Mouse (Mus musculus): ENCODE measurements around the gene Mov10. TPM values are rescaled to one million over a fixed set of nuclear protein-coding genes. Genes with fewer than 3 reads are reported as not detected.
A peak's percentile ranks its signal among the peaks of the same experiment; 100 is the strongest.
"Not testable (repeated sequence)": the region's sequence is repeated elsewhere in the genome, so short reads cannot be mapped to it uniquely, and the experiment has no call there.

Mov10 gene
- total RNA-seq, 2 experiments from 2014 or later = 3.0 to 4.8 TPM

GRCm38 (mm10) chr3:104813227-104813626, 5.1 kb downstream of the Mov10 start:
- DNase-seq; intact Hi-C loops (cut with DNase I; ENCODE audit: low total_unique reads): not testable (repeated sequence)

- no peak for DNase-seq
- intact Hi-C loops (cut with DNase I; ENCODE audit: low total_unique reads) = no loop called here
Observed at GRCm38 (mm10) chr3:104812254-104812653, 6.1 kb downstream of the Mov10 start.

- no peak for DNase-seq
- intact Hi-C loops (cut with DNase I; ENCODE audit: low total_unique reads) = no loop called here
Observed at GRCm38 (mm10) chr3:104811752-104812151, 6.6 kb downstream of the Mov10 start.

GRCm38 (mm10) chr3:104805539-104805938, 12.8 kb downstream of the Mov10 start:
- no peak for DNase-seq
- intact Hi-C loops (cut with DNase I; ENCODE audit: low total_unique reads) = no loop called here

GRCm38 (mm10) chr3:104804312-104804711, 14.1 kb downstream of the Mov10 start:
- intact Hi-C loops (cut with DNase I; ENCODE audit: low total_unique reads) = no loop called here
- DNase-seq = no peak

GRCm38 (mm10) chr3:104801481-104801880, 16.9 kb downstream of the Mov10 start:
- no peak for DNase-seq
- intact Hi-C loops (cut with DNase I; ENCODE audit: low total_unique reads) = no loop called here

- no peak for DNase-seq
- intact Hi-C loops (cut with DNase I; ENCODE audit: low total_unique reads) = no loop called here
Observed at GRCm38 (mm10) chr3:104800681-104801080, 17.7 kb downstream of the Mov10 start.

GRCm38 (mm10) chr3:104796430-104797082, 21.8 kb downstream of the Mov10 start:
- no peak for DNase-seq
- intact Hi-C loops (cut with DNase I; ENCODE audit: low total_unique reads) = no loop called here

- intact Hi-C loops (cut with DNase I; ENCODE audit: low total_unique reads) = no loop called here
- DNase-seq = no peak
Observed at GRCm38 (mm10) chr3:104795661-104796340, 22.6 kb downstream of the Mov10 start.

GRCm38 (mm10) chr3:104794953-104795470, 23.4 kb downstream of the Mov10 start:
- intact Hi-C loops (cut with DNase I; ENCODE audit: low total_unique reads) = loop anchor here (5.0 kb wide), 1 partner anchor 67 kb away; the partner anchor contains the start of genes Capza1 and St7l
- no peak for DNase-seq

GRCm38 (mm10) chr3:104793871-104794828, 24.2 kb downstream of the Mov10 start:
- intact Hi-C loops (cut with DNase I; ENCODE audit: low total_unique reads) = loop anchor here (5.0 kb wide), 1 partner anchor 68 kb away; the partner anchor contains the start of genes Capza1 and St7l
- DNase-seq = peak; percentile 94

GRCm38 (mm10) chr3:104792360-104793270, 25.7 kb downstream of the Mov10 start:
- intact Hi-C loops (cut with DNase I; ENCODE audit: low total_unique reads) = loop anchor here (5.0 kb wide), 1 partner anchor 70 kb away; the partner anchor contains the start of genes Capza1 and St7l
- DNase-seq = no peak

- no peak for DNase-seq
- intact Hi-C loops (cut with DNase I; ENCODE audit: low total_unique reads) = loop anchor here (5.0 kb wide), 1 partner anchor 71 kb away; the partner anchor contains the start of genes Capza1 and St7l
Observed at GRCm38 (mm10) chr3:104791671-104792070, 26.7 kb downstream of the Mov10 start.

- intact Hi-C loops (cut with DNase I; ENCODE audit: low total_unique reads) = loop anchor here (5.0 kb wide), 1 partner anchor 71 kb away; the partner anchor contains the start of genes Capza1 and St7l
- DNase-seq = no peak
Observed at GRCm38 (mm10) chr3:104791017-104791416, 27.3 kb downstream of the Mov10 start.

GRCm38 (mm10) chr3:104790401-104790937, 27.9 kb downstream of the Mov10 start:
- intact Hi-C loops (cut with DNase I; ENCODE audit: low total_unique reads) = loop anchor here (5.0 kb wide), 1 partner anchor 72 kb away; the partner anchor contains the start of genes Capza1 and St7l
- DNase-seq = peak; percentile 45

GRCm38 (mm10) chr3:104789822-104790221, 28.5 kb downstream of the Mov10 start:
- intact Hi-C loops (cut with DNase I; ENCODE audit: low total_unique reads) = loop anchor here (5.0 to 10.0 kb wide), 2 partner anchors 72 to 175 kb away; partner anchors contain the start of genes Capza1, St7l and Wnt2b

GRCm38 (mm10) chr3:104789312-104789605, 29.1 kb downstream of the Mov10 start:
- intact Hi-C loops (cut with DNase I; ENCODE audit: low total_unique reads) = loop anchor here (10.0 kb wide), 1 partner anchor 176 kb away; the partner anchor contains the start of gene Wnt2b
- peak; percentile 27 for DNase-seq

More at GRCm38 (mm10) chr3:104789822-104790221, 28.5 kb downstream of the Mov10 start:
- DNase-seq = peak; percentile 55
